Mouse (Mus musculus): ENCODE data around the gene Tspan2.
A peak's percentile ranks its signal among the peaks of the same experiment; 100 is the strongest.

Gene Tspan2

GRCm38 (mm10) chr3:102734313-102735030, at the start of gene Tspan2:
Tspan2 (plus strand) TSS chr3:102734529.
- no peak for DNase-seq (ENCODE audit: low read depth in 1 of 2, low spot score in 2 of 2)

- no peak for DNase-seq (ENCODE audit: low read depth in 1 of 2, low spot score in 2 of 2)
Observed at GRCm38 (mm10) chr3:102686861-102687260, 47.5 kb upstream of the Tspan2 start.

GRCm38 (mm10) chr3:102687852-102688251, 46.5 kb upstream of the Tspan2 start:
- no peak for DNase-seq (ENCODE audit: low read depth in 1 of 2, low spot score in 2 of 2)

- no peak for DNase-seq (ENCODE audit: low read depth in 1 of 2, low spot score in 2 of 2)
Observed at GRCm38 (mm10) chr3:102691802-102692484, 42.4 kb upstream of the Tspan2 start.

- no peak for DNase-seq (ENCODE audit: low read depth in 1 of 2, low spot score in 2 of 2)
Observed at GRCm38 (mm10) chr3:102692758-102693325, 41.5 kb upstream of the Tspan2 start.

GRCm38 (mm10) chr3:102698127-102698526, 36.2 kb upstream of the Tspan2 start:
- no peak for DNase-seq (ENCODE audit: low read depth in 1 of 2, low spot score in 2 of 2)

GRCm38 (mm10) chr3:102701303-102701702, 33.0 kb upstream of the Tspan2 start:
- DNase-seq (ENCODE audit: low read depth in 1 of 2, low spot score in 2 of 2), result no peak

- peak; percentile 17 to 51 for DNase-seq (ENCODE audit: low read depth in 1 of 2, low spot score in 2 of 2)
Observed at GRCm38 (mm10) chr3:102701902-102702544, 32.3 kb upstream of the Tspan2 start.

- no peak for DNase-seq (ENCODE audit: low read depth in 1 of 2, low spot score in 2 of 2)
Observed at GRCm38 (mm10) chr3:102704001-102704401, 30.3 kb upstream of the Tspan2 start.

- no peak for DNase-seq (ENCODE audit: low read depth in 1 of 2, low spot score in 2 of 2)
Observed at GRCm38 (mm10) chr3:102708599-102708998, 25.7 kb upstream of the Tspan2 start.

GRCm38 (mm10) chr3:102715066-102715584, 19.2 kb upstream of the Tspan2 start:
- peak; percentile 48 to 67 for DNase-seq (ENCODE audit: low read depth in 1 of 2, low spot score in 2 of 2)

GRCm38 (mm10) chr3:102715839-102716238, 18.5 kb upstream of the Tspan2 start:
- no peak for DNase-seq (ENCODE audit: low read depth in 1 of 2, low spot score in 2 of 2)

GRCm38 (mm10) chr3:102717586-102718285, 16.6 kb upstream of the Tspan2 start:
- DNase-seq (ENCODE audit: low read depth in 1 of 2, low spot score in 2 of 2), result no peak

- no peak for DNase-seq (ENCODE audit: low read depth in 1 of 2, low spot score in 2 of 2)
Observed at GRCm38 (mm10) chr3:102723154-102723553, 11.2 kb upstream of the Tspan2 start.

GRCm38 (mm10) chr3:102723841-102724570, 10.3 kb upstream of the Tspan2 start:
- DNase-seq (ENCODE audit: low read depth in 1 of 2, low spot score in 2 of 2), result no peak

- DNase-seq (ENCODE audit: low read depth in 1 of 2, low spot score in 2 of 2), result no peak
Observed at GRCm38 (mm10) chr3:102724798-102725459, 9.4 kb upstream of the Tspan2 start.

- no peak for DNase-seq (ENCODE audit: low read depth in 1 of 2, low spot score in 2 of 2)
Observed at GRCm38 (mm10) chr3:102729416-102729815, 4.9 kb upstream of the Tspan2 start.

- no peak for DNase-seq (ENCODE audit: low read depth in 1 of 2, low spot score in 2 of 2)
Observed at GRCm38 (mm10) chr3:102731112-102731511, 3.2 kb upstream of the Tspan2 start.

- no peak for DNase-seq (ENCODE audit: low read depth in 1 of 2, low spot score in 2 of 2)
Observed at GRCm38 (mm10) chr3:102732619-102733018, 1.7 kb upstream of the Tspan2 start.

GRCm38 (mm10) chr3:102733050-102733449, 1.3 kb upstream of the Tspan2 start:
- no peak for DNase-seq (ENCODE audit: low read depth in 1 of 2, low spot score in 2 of 2)
